Mouse (Mus musculus) kidney, adult 11 months (tissue): ENCODE measurements around the gene Vmn1r103.
"Not testable (repeated sequence)": the region's sequence is repeated elsewhere in the genome, so short reads cannot be mapped to it uniquely, and the experiment has no call there.

Experiments
- DNase-seq: peaks from one replicate; pipeline ENCODE4 v3.0.0; 2022

The Vmn1r103 gene

DNA sequence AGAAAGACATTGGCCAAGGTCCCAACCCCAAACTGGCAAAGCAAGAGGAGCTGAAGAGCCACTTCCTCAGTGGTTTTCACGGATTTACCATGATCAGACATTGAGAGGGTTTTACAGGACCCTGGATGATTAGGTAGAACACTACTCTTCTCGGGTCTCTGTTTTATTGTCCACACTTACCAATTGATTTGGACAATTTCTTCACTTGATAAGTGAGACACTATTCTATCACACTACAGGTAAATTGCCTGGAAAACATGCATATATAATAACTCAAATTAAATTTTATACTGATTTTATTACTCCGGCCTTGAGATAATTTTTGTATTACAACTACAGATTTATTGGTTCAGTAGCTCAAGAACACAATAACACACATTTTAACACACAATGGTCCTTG, at the start of gene Vmn1r103:
Gene Vmn1r103, minus strand, starts transcription at position 101 of the 400 bp plus-strand sequence.
- not testable (repeated sequence) for DNase-seq

- not testable (repeated sequence) for DNase-seq
These were observed 35.3 kb upstream of the Vmn1r103 start, which contains the start of gene Gm5726 for GRCm38 (mm10) chr7:20545657-20546056. Gene Gm5726 (minus strand): TSS chr7:20545757.

- DNase-seq = not testable (repeated sequence)
These were observed 23.2 kb upstream of the Vmn1r103 start, which contains the start of gene Vmn1r104 for GRCm38 (mm10) chr7:20533537-20533936. Gene Vmn1r104 (plus strand): TSS chr7:20533837.

- DNase-seq = not testable (repeated sequence)
These were observed 35.5 kb downstream of the Vmn1r103 start, which contains the start of gene Gm10670 for GRCm38 (mm10) chr7:20474825-20475224. Gene Gm10670 (minus strand): TSS chr7:20474925.
